Mouse (Mus musculus): ENCODE measurements around the gene Med16. TPM values are rescaled to one million over a fixed set of nuclear protein-coding genes. Genes with fewer than 3 reads are reported as not detected.

The Med16 gene
- polyA plus RNA-seq, 1 experiment = 57.1 TPM

GRCm38 (mm10) chr10:79857894-79858293, 50.8 kb downstream of the Med16 start:
- Histone ChIP-seq H3K27me3 (replicated peaks; ENCODE audit: control insufficient read depth, insufficient read depth, low read length) (no peaks in the 10 kb centered on the region), H3K27ac (ENCODE audit: insufficient read depth, low read depth, low read length) (peak overlapping the region; percentile 4; the same call in 1 of the 2 replicates), H3K4me1 (ENCODE audit: control insufficient read depth, insufficient read depth, low read length) (peaks cover 68% of the 10 kb centered on the region), H3K4me3 (ENCODE audit: insufficient read depth, low read depth, low read length) (no peak overlapping the region), H3K36me3 (ENCODE audit: control insufficient read depth, insufficient read depth, low read length) (peaks cover 20% of the 10 kb centered on the region)
- WGBS = 38% methylated on average over 2 of the region's 2 CpGs
- no peak for DNase-seq
- TF ChIP-seq CTCF (conservative IDR thresholded peaks at IDR 0.05; ENCODE audit: insufficient read depth, insufficient read length, low read depth, low read length) (no peak), POLR2A (IDR thresholded peaks at IDR 0.05; ENCODE audit: low read depth, low read length) (no peak)

- Histone ChIP-seq H3K27ac (ENCODE audit: insufficient read depth, low read depth, low read length) (peak overlapping the region; percentile 61), H3K36me3 (ENCODE audit: control insufficient read depth, insufficient read depth, low read length) (peaks cover 20% of the 10 kb centered on the region), H3K4me3 (ENCODE audit: insufficient read depth, low read depth, low read length) (peak overlapping the region; percentile 78), H3K4me1 (ENCODE audit: control insufficient read depth, insufficient read depth, low read length) (peaks cover 73% of the 10 kb centered on the region), H3K27me3 (replicated peaks; ENCODE audit: control insufficient read depth, insufficient read depth, low read length) (no peaks in the 10 kb centered on the region)
- WGBS = 2% methylated on average over 4 of the region's 4 CpGs
- TF ChIP-seq POLR2A (IDR thresholded peaks at IDR 0.05; ENCODE audit: low read depth, low read length) (no peak), CTCF (conservative IDR thresholded peaks at IDR 0.05; ENCODE audit: insufficient read depth, insufficient read length, low read depth, low read length) (no peak)
- DNase-seq = peak; percentile 89
Measured at GRCm38 (mm10) chr10:79857452-79857811, 51.3 kb downstream of the Med16 start.

GRCm38 (mm10) chr10:79856704-79857451, 51.8 kb downstream of the Med16 start:
- Histone ChIP-seq H3K27me3 (replicated peaks; ENCODE audit: control insufficient read depth, insufficient read depth, low read length) (no peaks in the 10 kb centered on the region), H3K27ac (ENCODE audit: insufficient read depth, low read depth, low read length) (peak overlapping the region; percentile 61), H3K36me3 (ENCODE audit: control insufficient read depth, insufficient read depth, low read length) (peaks cover 20% of the 10 kb centered on the region), H3K4me1 (ENCODE audit: control insufficient read depth, insufficient read depth, low read length) (peaks cover 71% of the 10 kb centered on the region), H3K4me3 (ENCODE audit: insufficient read depth, low read depth, low read length) (peak overlapping the region; percentile 78)
- DNase-seq = no peak
- WGBS = 7% methylated on average over 7 of the region's 7 CpGs
- no peak for TF ChIP-seq POLR2A (IDR thresholded peaks at IDR 0.05; ENCODE audit: low read depth, low read length)
- TF ChIP-seq CTCF (conservative IDR thresholded peaks at IDR 0.05; ENCODE audit: insufficient read depth, insufficient read length, low read depth, low read length) = no peak

GRCm38 (mm10) chr10:79856280-79856679, 52.4 kb downstream of the Med16 start:
- peaks cover 71% of the 10 kb centered on the region for H3K4me1 ChIP-seq (ENCODE audit: control insufficient read depth, insufficient read depth, low read length)
- H3K27ac ChIP-seq (ENCODE audit: insufficient read depth, low read depth, low read length) = peak overlapping the region; percentile 61
- TF ChIP-seq POLR2A (IDR thresholded peaks at IDR 0.05; ENCODE audit: low read depth, low read length) (no peak), CTCF (conservative IDR thresholded peaks at IDR 0.05; ENCODE audit: insufficient read depth, insufficient read length, low read depth, low read length) (no peak)
- H3K4me3 ChIP-seq (ENCODE audit: insufficient read depth, low read depth, low read length) = peak overlapping the region; percentile 78
- H3K36me3 ChIP-seq (ENCODE audit: control insufficient read depth, insufficient read depth, low read length) = peaks cover 18% of the 10 kb centered on the region
- WGBS = 8% methylated on average over 6 of the region's 6 CpGs
- no peaks in the 10 kb centered on the region for H3K27me3 ChIP-seq (replicated peaks; ENCODE audit: control insufficient read depth, insufficient read depth, low read length)
- peak; percentile 30 for DNase-seq

- peak overlapping the region; percentile 78 for H3K4me3 ChIP-seq (ENCODE audit: insufficient read depth, low read depth, low read length)
- DNase-seq = peak; percentile 96
- H3K4me1 ChIP-seq (ENCODE audit: control insufficient read depth, insufficient read depth, low read length) = peaks cover 65% of the 10 kb centered on the region
- H3K27ac ChIP-seq (ENCODE audit: insufficient read depth, low read depth, low read length) = peak overlapping the region; percentile 97
- no peak for TF ChIP-seq POLR2A (IDR thresholded peaks at IDR 0.05; ENCODE audit: low read depth, low read length)
- TF ChIP-seq CTCF (conservative IDR thresholded peaks at IDR 0.05; ENCODE audit: insufficient read depth, insufficient read length, low read depth, low read length) = no peak
- H3K36me3 ChIP-seq (ENCODE audit: control insufficient read depth, insufficient read depth, low read length) = peaks cover 13% of the 10 kb centered on the region
- 0% methylated on average over 10 of the region's 10 CpGs for WGBS
- no peaks in the 10 kb centered on the region for H3K27me3 ChIP-seq (replicated peaks; ENCODE audit: control insufficient read depth, insufficient read depth, low read length)
Measured at GRCm38 (mm10) chr10:79855558-79856184, 53.1 kb downstream of the Med16 start.

GRCm38 (mm10) chr10:79854801-79855541, 53.8 kb downstream of the Med16 start:
- H3K36me3 ChIP-seq (ENCODE audit: control insufficient read depth, insufficient read depth, low read length) = peaks cover 10% of the 10 kb centered on the region
- no peaks in the 10 kb centered on the region for H3K27me3 ChIP-seq (replicated peaks; ENCODE audit: control insufficient read depth, insufficient read depth, low read length)
- H3K4me3 ChIP-seq (ENCODE audit: insufficient read depth, low read depth, low read length) = peak overlapping the region; percentile 78
- H3K4me1 ChIP-seq (ENCODE audit: control insufficient read depth, insufficient read depth, low read length) = peaks cover 58% of the 10 kb centered on the region
- peak overlapping the region; percentile 97 for H3K27ac ChIP-seq (ENCODE audit: insufficient read depth, low read depth, low read length)
- under 1% methylated on average over 83 of the region's 83 CpGs for WGBS
- no peak for TF ChIP-seq CTCF (conservative IDR thresholded peaks at IDR 0.05; ENCODE audit: insufficient read depth, insufficient read length, low read depth, low read length)
- TF ChIP-seq POLR2A (IDR thresholded peaks at IDR 0.05; ENCODE audit: low read depth, low read length) = no peak
- peak; percentile 68 for DNase-seq

Data from kidney, adult 2 months (tissue).